Mouse (Mus musculus): ENCODE results near the gene Wdr25.

Wdr25 gene

GRCm38 (mm10) chr12:108934231-108934630, 40.8 kb downstream of the Wdr25 start:
- in situ Hi-C loops (cut with MboI, MseI), result no loop called here

GRCm38 (mm10) chr12:108936834-108937233, 43.4 kb downstream of the Wdr25 start:
- in situ Hi-C loops (cut with MboI, MseI), result no loop called here

GRCm38 (mm10) chr12:108937506-108937905, 44.1 kb downstream of the Wdr25 start:
- in situ Hi-C loops (cut with MboI, MseI), result no loop called here

- in situ Hi-C loops (cut with MboI, MseI), result no loop called here
Measured at GRCm38 (mm10) chr12:108938844-108939243, 45.4 kb downstream of the Wdr25 start.

GRCm38 (mm10) chr12:108939317-108939716, 45.9 kb downstream of the Wdr25 start:
- in situ Hi-C loops (cut with MboI, MseI), result no loop called here

- in situ Hi-C loops (cut with MboI, MseI), result no loop called here
Measured at GRCm38 (mm10) chr12:108940255-108940654, 46.8 kb downstream of the Wdr25 start.

GRCm38 (mm10) chr12:108941282-108941681, 47.9 kb downstream of the Wdr25 start:
- in situ Hi-C loops (cut with MboI, MseI), result no loop called here

GRCm38 (mm10) chr12:108942203-108942923, 48.9 kb downstream of the Wdr25 start:
- in situ Hi-C loops (cut with MboI, MseI), result no loop called here

GRCm38 (mm10) chr12:108953011-108953550, 59.6 kb downstream of the Wdr25 start:
- in situ Hi-C loops (cut with MboI, MseI), result no loop called here

GRCm38 (mm10) chr12:108953838-108954237, 60.4 kb downstream of the Wdr25 start:
- in situ Hi-C loops (cut with MboI, MseI), result no loop called here

GRCm38 (mm10) chr12:108954456-108954855, 61.0 kb downstream of the Wdr25 start:
- in situ Hi-C loops (cut with MboI, MseI), result no loop called here

GRCm38 (mm10) chr12:108958483-108958882, 65.1 kb downstream of the Wdr25 start:
- in situ Hi-C loops (cut with MboI, MseI), result no loop called here

- in situ Hi-C loops (cut with MboI, MseI), result no loop called here
Measured at GRCm38 (mm10) chr12:108958991-108959638, 65.7 kb downstream of the Wdr25 start.

- in situ Hi-C loops (cut with MboI, MseI), result no loop called here
Measured at GRCm38 (mm10) chr12:108959639-108960219, 66.3 kb downstream of the Wdr25 start.

GRCm38 (mm10) chr12:108960225-108960624, 66.8 kb downstream of the Wdr25 start:
- in situ Hi-C loops (cut with MboI, MseI), result no loop called here

GRCm38 (mm10) chr12:108967631-108968030, 74.2 kb downstream of the Wdr25 start:
- in situ Hi-C loops (cut with MboI, MseI), result no loop called here

GRCm38 (mm10) chr12:108968031-108968430, 74.6 kb downstream of the Wdr25 start:
- in situ Hi-C loops (cut with MboI, MseI), result no loop called here

GRCm38 (mm10) chr12:108971446-108971845, 78.0 kb downstream of the Wdr25 start:
- in situ Hi-C loops (cut with MboI, MseI), result no loop called here

- in situ Hi-C loops (cut with MboI, MseI), result no loop called here
Measured at GRCm38 (mm10) chr12:108972234-108972633, 78.8 kb downstream of the Wdr25 start.

- in situ Hi-C loops (cut with MboI, MseI), result no loop called here
Measured at GRCm38 (mm10) chr12:108979977-108980376, 86.5 kb downstream of the Wdr25 start.

- in situ Hi-C loops (cut with MboI, MseI), result no loop called here
Measured at GRCm38 (mm10) chr12:108981941-108982683, 88.7 kb downstream of the Wdr25 start.

- in situ Hi-C loops (cut with MboI, MseI), result no loop called here
Measured at GRCm38 (mm10) chr12:108982684-108982960, 89.2 kb downstream of the Wdr25 start.
